16 mouse cellular contexts compared by ENCODE assay signal in genomic region chrX:99608284-99608692, GRCm38 (mm10).
DNase-seq lines count a peak whose midpoint lies in the region; ATAC-seq and TF ChIP-seq lines count a peak whose summit lies in the region.
"Had no signal": no experiment of that assay in that cellular context is flagged by ENCODE, and none has a peak within 500 bp of the region (broad histone marks: within the 10 kb centered on the region; RNA-seq: fewer than 3 reads in every experiment).

No protein-coding gene starts in this region.

- no peak overlapping the region for H3K9ac ChIP-seq in forebrain, embryonic 16.5 days (replicated peaks; ENCODE audit: low read depth, low read length)
- H3K9ac ChIP-seq in liver, embryonic 12.5 days: no peak overlapping the region
- H3K9ac ChIP-seq: intestine, embryonic 15.5 days; kidney, embryonic 15.5 days had no signal

- no peak for TF ChIP-seq CTCF in thymus, adult 2 months (IDR thresholded peaks at IDR 0.05; ENCODE audit: borderline replicate concordance, control insufficient read depth, extremely low read depth, insufficient read depth, low read length, poor library complexity)

- no peak for TF ChIP-seq POLR2A in thymus, adult 2 months (IDR thresholded peaks at IDR 0.05; ENCODE audit: control insufficient read depth, extremely low read depth, insufficient read depth, low read length, poor library complexity)

- no peak overlapping the region for H3K27ac ChIP-seq in forebrain, embryonic 16.5 days (ENCODE audit: low read length)
- no peak overlapping the region for H3K27ac ChIP-seq in thymus, adult 2 months (ENCODE audit: control insufficient read depth, insufficient read depth, low read length)
- H3K27ac ChIP-seq in liver, embryonic 12.5 days: no peak overlapping the region
- H3K27ac ChIP-seq: intestine, embryonic 15.5 days; kidney, embryonic 15.5 days had no signal

- no peaks in the 10 kb centered on the region for H3K36me3 ChIP-seq in forebrain, embryonic 16.5 days (ENCODE audit: control insufficient read depth, insufficient read depth)
- no peaks in the 10 kb centered on the region for H3K36me3 ChIP-seq in thymus, adult 2 months (ENCODE audit: control insufficient read depth, insufficient read depth, low read length)
- H3K36me3 ChIP-seq in liver, embryonic 12.5 days: no peaks in the 10 kb centered on the region
- H3K36me3 ChIP-seq: intestine, embryonic 15.5 days; kidney, embryonic 15.5 days had no signal

- peak; percentile 41 for ATAC-seq in forebrain, embryonic 16.5 days
- no peak for ATAC-seq in liver, embryonic 12.5 days
- ATAC-seq: intestine, embryonic 15.5 days had no signal

- peak; percentile 25 for DNase-seq in heart, adult 11 months
- no peak for DNase-seq in heart, adult 8-10 months (ENCODE audit: low spot score)
- DNase-seq in retina, postnatal 1 day: peak; percentile 45
- DNase-seq in retina, embryonic 14.5 days (ENCODE audit: low spot score): no peak
- DNase-seq in thymus, adult 2 months: no peak
- DNase-seq in spleen, postnatal 10 days (ENCODE audit: low spot score in 2 of 2): no peak
- DNase-seq: cerebellum, adult 9-11 months; gastrocnemius, postnatal 25 days; heart, postnatal 36 days; lung, postnatal 10 days had no signal

- 31% methylated on average over 2 of the region's 2 CpGs for WGBS in forebrain, embryonic 16.5 days
- WGBS in thymus, adult 2 months: 100% methylated on average over 1 of the region's 2 CpGs
- WGBS in liver, embryonic 12.5 days (ENCODE audit: insufficient replicate concordance): 28% methylated on average over 2 of the region's 2 CpGs

- no peak overlapping the region for H3K4me3 ChIP-seq in forebrain, embryonic 16.5 days (replicated peaks; ENCODE audit: low read length)
- no peak overlapping the region for H3K4me3 ChIP-seq in thymus, adult 2 months (ENCODE audit: control insufficient read depth, insufficient read depth, low read length)
- no peak overlapping the region for H3K4me3 ChIP-seq in liver, embryonic 12.5 days
- H3K4me3 ChIP-seq: intestine, embryonic 15.5 days; kidney, embryonic 15.5 days; megakaryocyte, embryonic 14.5 days had no signal

- H3K27me3 ChIP-seq in forebrain, embryonic 16.5 days (replicated peaks; ENCODE audit: control insufficient read depth, insufficient read depth, low read length): no peaks in the 10 kb centered on the region; the same call in 1 of the 2 replicates
- H3K27me3 ChIP-seq in thymus, adult 2 months (ENCODE audit: control insufficient read depth, insufficient read depth, low read length): no peaks in the 10 kb centered on the region
- peaks cover 70% of the 10 kb centered on the region for H3K27me3 ChIP-seq in liver, embryonic 12.5 days (replicated peaks)

- no peak overlapping the region for H3K4me2 ChIP-seq in forebrain, embryonic 16.5 days (ENCODE audit: low read length)
- H3K4me2 ChIP-seq in liver, embryonic 12.5 days: no peak overlapping the region
- H3K4me2 ChIP-seq: heart, embryonic 11.5 days; intestine, embryonic 15.5 days; kidney, embryonic 15.5 days had no signal

- peaks cover 3% of the 10 kb centered on the region; the same call in 1 of the 2 replicates for H3K4me1 ChIP-seq in forebrain, embryonic 16.5 days (replicated peaks; ENCODE audit: control insufficient read depth, insufficient read depth, low read length)
- peaks cover 10% of the 10 kb centered on the region for H3K4me1 ChIP-seq in thymus, adult 2 months (replicated peaks; ENCODE audit: control insufficient read depth, insufficient read depth, low read length)
- no peaks in the 10 kb centered on the region for H3K4me1 ChIP-seq in liver, embryonic 12.5 days
- H3K4me1 ChIP-seq: megakaryocyte, embryonic 14.5 days had no signal

- H3K9me3 ChIP-seq in forebrain, embryonic 16.5 days (ENCODE audit: control insufficient read depth, low read length): no peaks in the 10 kb centered on the region
- no peaks in the 10 kb centered on the region for H3K9me3 ChIP-seq in liver, embryonic 12.5 days (replicated peaks)
- H3K9me3 ChIP-seq: intestine, embryonic 15.5 days; kidney, embryonic 15.5 days; megakaryocyte, embryonic 14.5 days had no signal

Comparison
In these comparisons a context has a peak if more than half of its experiments do, and no peak if none do; other contexts are left out.
1. DNase-seq: peak in heart, adult 11 months (single experiment) and retina, postnatal 1 day (single experiment); none in heart, adult 8-10 months (single experiment), retina, embryonic 14.5 days (single experiment), thymus, adult 2 months (single experiment) and spleen, postnatal 10 days (0 of 2).